Mouse (Mus musculus): ENCODE results near the gene H1f0. TPM values are rescaled to one million over a fixed set of nuclear protein-coding genes. Genes with fewer than 3 reads are reported as not detected.
A peak's percentile ranks its signal among the peaks of the same experiment; 100 is the strongest.

The H1f0 gene
- polyA plus RNA-seq (2015; fragmentation: Nextera tagmentation; extraction: Ambion mirVana) = 470 and 489 TPM in 2 replicates

GRCm38 (mm10) chr15:79028237-79028738, at the start of gene H1f0:
Gene H1f0, plus strand, starts transcription at chr15:79028450.
- peak; percentile 79 for ATAC-seq (replicated peaks)
- Histone ChIP-seq H3K4me3 (peak within 1 kb of the TSS; percentile 83), H3K4me2 (replicated peaks) (peak within 1 kb of the TSS; percentile 96), H3K36me3 (no peaks in the 10 kb centered on the region), H3K27ac (replicated peaks) (peak within 1 kb of the TSS; percentile 94), H3K9ac (replicated peaks) (peak within 1 kb of the TSS; percentile 83), H3K9me3 (no peaks in the 10 kb centered on the region), H3K4me1 (peaks cover 54% of the 10 kb centered on the region), H3K27me3 (no peaks in the 10 kb centered on the region)
- under 1% methylated on average over 52 of the region's 58 CpGs for WGBS

GRCm38 (mm10) chr15:78978875-78979274, 49.4 kb upstream of the H1f0 start:
- 25% methylated on average over 4 of the region's 4 CpGs for WGBS
- peaks cover 19% of the 10 kb centered on the region for H3K4me1 ChIP-seq
- ATAC-seq (replicated peaks) = no peak
- H3K4me3 ChIP-seq = no peak overlapping the region
- H3K27ac ChIP-seq (replicated peaks) = no peak overlapping the region
- no peak overlapping the region for H3K4me2 ChIP-seq (replicated peaks)
- peaks cover 9% of the 10 kb centered on the region; the same call in 1 of the 2 replicates for H3K36me3 ChIP-seq
- H3K9ac ChIP-seq (replicated peaks) = no peak overlapping the region
- H3K9me3 ChIP-seq = no peaks in the 10 kb centered on the region
- no peaks in the 10 kb centered on the region for H3K27me3 ChIP-seq

GRCm38 (mm10) chr15:78980084-78980483, 48.2 kb upstream of the H1f0 start:
- Histone ChIP-seq H3K36me3 (peaks cover 5% of the 10 kb centered on the region; the same call in 1 of the 2 replicates), H3K4me3 (no peak overlapping the region), H3K27me3 (no peaks in the 10 kb centered on the region), H3K27ac (replicated peaks) (no peak overlapping the region), H3K9me3 (no peaks in the 10 kb centered on the region), H3K4me2 (replicated peaks) (no peak overlapping the region), H3K9ac (replicated peaks) (0 out of 2 replicates have a peak overlapping the region, but pooled peaks have one; percentile 7), H3K4me1 (peaks cover 22% of the 10 kb centered on the region)
- WGBS = 80% methylated on average over 4 of the region's 4 CpGs
- no peak for ATAC-seq (replicated peaks)

DNA sequence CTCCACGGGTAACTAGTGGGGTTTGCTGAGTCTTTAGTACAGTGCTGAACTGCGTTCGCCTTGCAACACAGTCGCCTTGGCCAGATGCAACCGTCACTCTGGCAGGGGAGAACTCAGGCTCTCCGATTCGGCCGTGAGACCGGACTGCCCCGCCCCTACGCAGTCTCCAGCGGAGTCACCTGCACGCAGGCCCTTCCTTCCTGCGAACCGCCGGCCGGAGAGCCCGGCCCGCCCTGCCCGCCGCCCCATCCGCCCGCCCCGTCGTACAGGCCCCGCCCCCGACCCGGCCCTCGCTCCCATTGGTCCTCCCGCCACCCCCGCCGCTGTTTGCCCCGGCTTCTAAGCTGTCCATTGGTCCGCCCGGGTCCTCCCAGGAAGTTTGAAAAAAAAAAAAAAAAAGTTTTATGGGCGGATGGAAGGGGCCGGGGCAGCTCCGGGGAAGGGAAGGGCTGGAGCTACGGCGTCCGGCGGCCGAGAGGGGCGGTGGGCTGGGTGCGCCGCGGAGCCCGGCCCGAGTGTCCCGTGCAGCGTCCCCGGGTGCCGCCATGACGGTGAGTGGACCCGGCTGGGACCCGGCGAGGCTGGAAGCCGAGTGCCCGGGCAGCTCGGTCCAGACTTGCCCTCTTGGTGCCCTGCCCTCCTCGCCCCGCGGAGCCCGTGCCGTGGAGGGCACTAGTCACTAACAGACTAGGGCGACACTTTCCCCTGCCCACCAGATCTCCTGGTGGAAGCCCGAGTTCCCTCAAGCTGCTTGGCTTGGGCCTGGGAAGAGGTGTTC, 45.4 kb upstream of the H1f0 start:
- H3K4me2 ChIP-seq (replicated peaks) = peak overlapping the region; percentile 84
- peak; percentile 80 for ATAC-seq (replicated peaks)
- H3K9me3 ChIP-seq = no peaks in the 10 kb centered on the region
- no peaks in the 10 kb centered on the region for H3K36me3 ChIP-seq
- peaks cover 35% of the 10 kb centered on the region for H3K4me1 ChIP-seq
- peak overlapping the region; percentile 44; the same call in 1 of the 2 replicates for H3K27ac ChIP-seq (replicated peaks)
- H3K27me3 ChIP-seq = no peaks in the 10 kb centered on the region
- WGBS = 1% methylated on average over 65 of the region's 67 CpGs
- H3K9ac ChIP-seq (replicated peaks) = peak overlapping the region; percentile 59
- peak overlapping the region; percentile 56 for H3K4me3 ChIP-seq

DNA sequence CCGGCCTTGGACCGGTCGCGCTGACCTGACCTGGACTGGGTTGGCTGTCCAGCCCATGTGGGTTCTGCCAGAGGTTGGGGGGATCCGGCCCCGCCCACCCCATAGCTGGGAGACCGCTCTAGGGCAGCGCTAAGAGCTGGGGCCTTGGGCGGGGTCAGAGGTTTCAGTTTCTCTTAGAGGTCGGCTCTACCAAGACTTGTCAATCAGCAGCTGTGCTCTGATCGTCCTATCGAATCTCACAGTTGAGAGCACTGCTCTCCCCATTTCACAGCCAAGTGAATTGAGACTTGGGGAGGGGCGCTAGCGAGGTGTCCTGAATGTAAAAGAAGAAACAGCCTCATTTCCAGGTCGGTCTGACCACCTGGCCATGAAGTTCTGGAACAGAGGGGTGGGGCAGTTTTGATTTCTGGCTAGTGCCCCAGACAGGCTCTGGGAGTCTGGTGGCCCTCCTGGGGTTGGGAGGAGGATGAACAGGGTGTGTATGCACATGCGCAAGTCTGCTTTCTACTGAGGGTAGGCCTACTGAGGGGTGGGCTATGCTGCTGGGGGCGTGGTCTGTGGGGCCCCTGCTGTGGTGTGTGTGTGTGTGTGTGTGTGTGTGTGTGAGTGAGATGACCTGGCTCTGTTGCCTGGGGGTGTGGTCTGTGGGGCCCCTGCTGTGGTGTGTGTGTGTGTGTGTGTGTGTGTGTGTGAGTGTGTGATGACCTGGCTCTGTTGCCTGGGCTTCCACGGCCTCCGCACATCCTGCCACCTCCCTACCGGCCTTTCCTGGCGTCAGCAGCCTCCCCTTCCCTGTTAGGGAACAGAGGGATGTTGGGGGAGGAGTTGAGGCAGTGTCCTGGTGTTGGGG, 44.6 kb upstream of the H1f0 start:
- Histone ChIP-seq H3K4me3 (peak overlapping the region; percentile 56), H3K9me3 (no peaks in the 10 kb centered on the region), H3K27me3 (no peaks in the 10 kb centered on the region), H3K36me3 (no peaks in the 10 kb centered on the region), H3K9ac (replicated peaks) (peak overlapping the region; percentile 59), H3K4me2 (replicated peaks) (peak overlapping the region; percentile 84), H3K27ac (replicated peaks) (peak overlapping the region; percentile 44; the same call in 1 of the 2 replicates), H3K4me1 (peaks cover 43% of the 10 kb centered on the region)
- WGBS = 2% methylated on average over 21 of the region's 21 CpGs
- ATAC-seq (replicated peaks) = peak; percentile 27; the same call in 1 of the 2 replicates

- Histone ChIP-seq H3K36me3 (no peaks in the 10 kb centered on the region), H3K4me1 (peaks cover 45% of the 10 kb centered on the region), H3K27ac (replicated peaks) (no peak overlapping the region), H3K9ac (replicated peaks) (no peak overlapping the region), H3K4me3 (peak overlapping the region; percentile 56; the same call in 1 of the 2 replicates), H3K9me3 (no peaks in the 10 kb centered on the region), H3K27me3 (no peaks in the 10 kb centered on the region), H3K4me2 (replicated peaks) (peak overlapping the region; percentile 84; the same call in 1 of the 2 replicates)
- 45% methylated on average over 5 of the region's 5 CpGs for WGBS
- ATAC-seq (replicated peaks) = no peak
Measured at GRCm38 (mm10) chr15:78984286-78984778, 43.9 kb upstream of the H1f0 start.

- no peak overlapping the region for H3K9ac ChIP-seq (replicated peaks)
- H3K36me3 ChIP-seq = peaks cover 14% of the 10 kb centered on the region
- 68% methylated on average over 11 of the region's 11 CpGs for WGBS
- ATAC-seq (replicated peaks) = no peak
- H3K4me2 ChIP-seq (replicated peaks) = no peak overlapping the region
- no peak overlapping the region for H3K4me3 ChIP-seq
- peaks cover 45% of the 10 kb centered on the region for H3K4me1 ChIP-seq
- no peaks in the 10 kb centered on the region for H3K27me3 ChIP-seq
- no peak overlapping the region for H3K27ac ChIP-seq (replicated peaks)
- no peaks in the 10 kb centered on the region for H3K9me3 ChIP-seq
Measured at GRCm38 (mm10) chr15:78986536-78987220, 41.6 kb upstream of the H1f0 start.

DNA sequence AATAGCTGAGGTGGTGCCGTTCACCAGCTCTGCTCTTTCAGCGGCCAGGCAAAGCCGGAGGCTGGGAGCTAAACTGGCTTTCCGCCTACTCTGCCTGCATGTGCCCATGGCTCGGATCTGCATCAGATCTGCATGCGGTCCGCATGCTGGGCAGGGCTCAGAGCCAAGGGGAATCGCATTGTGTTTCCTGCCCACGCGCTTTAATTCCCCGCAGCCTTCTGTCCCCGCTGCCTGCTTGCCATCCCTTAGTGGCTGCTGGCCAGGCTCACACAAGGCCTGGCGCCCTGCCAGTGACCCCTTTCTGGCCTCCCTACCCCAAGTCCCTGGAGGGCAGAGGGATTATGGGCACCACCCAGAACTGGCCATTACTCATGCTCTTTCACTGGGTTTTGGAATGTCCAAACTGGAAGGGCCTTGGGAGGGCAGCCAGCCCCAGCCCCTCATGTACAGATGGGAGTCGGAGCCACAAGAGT, 39.7 kb upstream of the H1f0 start:
- 15% methylated on average over 14 of the region's 14 CpGs for WGBS
- no peak overlapping the region for H3K4me3 ChIP-seq
- H3K9ac ChIP-seq (replicated peaks) = no peak overlapping the region
- no peaks in the 10 kb centered on the region for H3K9me3 ChIP-seq
- peaks cover 30% of the 10 kb centered on the region for H3K4me1 ChIP-seq
- H3K27me3 ChIP-seq = no peaks in the 10 kb centered on the region
- no peak overlapping the region for H3K4me2 ChIP-seq (replicated peaks)
- H3K36me3 ChIP-seq = peaks cover 31% of the 10 kb centered on the region
- ATAC-seq (replicated peaks) = peak; percentile 81
- H3K27ac ChIP-seq (replicated peaks) = peak overlapping the region; percentile 77

DNA sequence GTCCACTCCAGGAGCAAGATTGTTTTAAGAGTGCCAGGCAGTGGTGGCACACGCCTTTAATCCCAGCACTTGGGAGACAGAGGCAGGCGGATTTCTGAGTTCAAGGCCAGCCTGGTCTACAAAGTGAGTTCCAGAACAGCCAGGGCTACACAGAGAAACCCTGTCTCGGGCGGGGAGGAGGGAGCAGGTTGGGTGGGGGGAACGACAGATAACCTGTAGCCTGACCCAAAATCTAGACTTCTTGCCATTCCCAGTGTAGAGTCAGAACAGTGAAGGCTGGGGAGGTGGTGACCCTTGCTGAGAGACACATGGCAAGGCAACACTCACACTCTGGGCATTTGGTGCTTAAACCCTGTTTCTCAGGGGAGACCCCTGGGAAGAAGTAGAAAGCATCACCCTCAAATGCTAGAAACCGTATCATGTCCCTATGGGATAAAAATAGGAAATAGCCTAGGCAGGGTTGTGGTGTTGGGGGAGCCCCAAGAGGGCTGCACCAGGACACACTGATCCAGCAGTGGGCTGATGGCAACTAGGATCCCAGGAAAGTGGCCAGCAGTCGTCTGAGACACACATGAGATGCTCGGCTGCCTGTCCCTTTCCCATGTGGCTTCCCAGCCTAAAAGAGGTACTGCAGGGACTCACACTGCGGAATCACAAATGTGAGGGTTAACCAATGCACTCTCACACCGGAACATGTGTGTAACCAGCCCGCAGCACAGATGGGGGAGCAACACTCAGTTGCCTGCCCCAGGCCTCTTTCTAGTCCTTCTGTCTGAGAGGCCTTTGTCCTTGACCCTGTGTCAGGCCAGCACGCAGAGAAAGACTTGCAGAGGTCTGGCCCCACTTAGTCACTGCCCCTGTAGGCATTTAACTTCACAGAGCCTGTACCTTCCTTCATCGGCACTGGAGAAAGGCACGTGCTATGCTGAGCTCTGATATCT, 38.8 kb upstream of the H1f0 start:
- no peak for ATAC-seq (replicated peaks)
- 89% methylated on average over 14 of the region's 14 CpGs for WGBS
- Histone ChIP-seq H3K4me2 (replicated peaks) (no peak overlapping the region), H3K36me3 (peaks cover 40% of the 10 kb centered on the region), H3K4me3 (no peak overlapping the region), H3K9ac (replicated peaks) (no peak overlapping the region), H3K27ac (replicated peaks) (peak overlapping the region; percentile 77), H3K4me1 (peaks cover 24% of the 10 kb centered on the region), H3K27me3 (no peaks in the 10 kb centered on the region), H3K9me3 (no peaks in the 10 kb centered on the region)

DNA sequence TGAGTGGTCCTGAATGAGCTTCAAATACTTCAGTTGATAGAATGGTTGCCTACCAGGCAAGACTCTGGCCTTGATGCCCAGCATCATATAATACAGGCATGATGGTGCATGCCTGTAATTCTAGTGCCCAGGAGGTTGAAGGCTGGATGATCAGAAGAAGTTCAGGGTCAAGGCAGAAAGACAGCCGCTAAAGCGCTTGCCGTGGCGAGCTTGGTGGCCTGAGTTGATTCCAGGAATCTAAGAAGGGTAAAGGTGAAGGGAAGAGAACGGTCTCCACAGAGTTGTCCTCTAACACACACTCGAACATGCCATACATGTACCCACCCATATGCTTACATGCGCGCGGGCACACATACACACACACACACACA, 38.2 kb upstream of the H1f0 start:
- Histone ChIP-seq H3K27ac (replicated peaks) (no peak overlapping the region), H3K4me1 (peaks cover 24% of the 10 kb centered on the region), H3K9ac (replicated peaks) (no peak overlapping the region), H3K9me3 (no peaks in the 10 kb centered on the region), H3K27me3 (no peaks in the 10 kb centered on the region), H3K4me3 (no peak overlapping the region), H3K4me2 (replicated peaks) (no peak overlapping the region), H3K36me3 (peaks cover 47% of the 10 kb centered on the region)
- ATAC-seq (replicated peaks) = no peak
- 97% methylated on average over 9 of the region's 9 CpGs for WGBS

Data from forebrain, embryonic 15.5 days (tissue).